Mouse (Mus musculus) ES-Bruce4 (cell line): ENCODE measurements at regions not wholly inside any gene's neighbourhood (a gene's known extent, or its start where the extent isn't known, plus 50 kb on each side); places are given as distances from the start of the nearest gene placed in this dataset.

Experiments used
- H3K27ac ChIP-seq: 2 replicates; pipeline ENCODE4 v1.5.1; 2012; ENCODE audit warnings: low read length, inconsistent platforms; ENCODE audit not compliant: insufficient read depth
- H3K27me3 ChIP-seq: 2 replicates; pipeline ENCODE4 v1.6.1; 2012; ENCODE audit warnings: mild to moderate bottlenecking, low read length, inconsistent platforms; ENCODE audit not compliant: control insufficient read depth, poor library complexity, insufficient read depth, severe bottlenecking
- H3K36me3 ChIP-seq: 2 replicates; pipeline ENCODE4 v1.6.1; 2012; ENCODE audit warnings: inconsistent platforms, mild to moderate bottlenecking, low read length, moderate library complexity; ENCODE audit not compliant: control insufficient read depth, poor library complexity, insufficient read depth, severe bottlenecking
- H3K4me1 ChIP-seq: one replicate; pipeline ENCODE4 v1.8.1; 2011; ENCODE audit warnings: low read length; ENCODE audit not compliant: control insufficient read depth, insufficient read depth
- H3K4me3 ChIP-seq: 2 replicates; pipeline ENCODE4 v1.5.1; 2011; ENCODE audit warnings: low read depth, mild to moderate bottlenecking, low read length
- H3K9ac ChIP-seq: 2 replicates; pipeline ENCODE4 v1.6.1; 2012; ENCODE audit warnings: low read depth, mild to moderate bottlenecking, inconsistent platforms; ENCODE audit not compliant: poor library complexity, severe bottlenecking
- H3K9me3 ChIP-seq: replicated peaks from 2 replicates; pipeline ENCODE4 v1.6.1; 2012; ENCODE audit warnings: mild to moderate bottlenecking, low read length, inconsistent platforms; ENCODE audit not compliant: control insufficient read depth, poor library complexity, insufficient read depth, severe bottlenecking
- CTCF ChIP-seq: IDR thresholded peaks from one replicate; pipeline ENCODE4 v1.8.1; 2011; ENCODE audit warnings: low read depth, low read length
- EP300 ChIP-seq: IDR thresholded peaks from 2 replicates; pipeline ENCODE4 v1.6.1; 2011; ENCODE audit warnings: low read depth, low read length; ENCODE audit not compliant: insufficient read depth
- POLR2A ChIP-seq: IDR thresholded peaks from one replicate; pipeline ENCODE4 v1.8.1; 2011; ENCODE audit warnings: low read length; ENCODE audit not compliant: insufficient read depth

GRCm38 (mm10) chr15:71240647-71241351, 2593.6 kb upstream of the Gm6569 start:
- Histone ChIP-seq H3K27me3 (no peaks in the 10 kb centered on the region), H3K9ac (no peak overlapping the region), H3K9me3 (peaks cover 12% of the 10 kb centered on the region), H3K27ac (no peak overlapping the region), H3K36me3 (no peaks in the 10 kb centered on the region), H3K4me1 (no peaks in the 10 kb centered on the region), H3K4me3 (no peak overlapping the region)
- TF ChIP-seq EP300 (no peak), CTCF (peak; percentile 63)

- Histone ChIP-seq H3K36me3 (no peaks in the 10 kb centered on the region), H3K4me3 (no peak overlapping the region), H3K4me1 (no peaks in the 10 kb centered on the region), H3K27ac (no peak overlapping the region), H3K27me3 (no peaks in the 10 kb centered on the region), H3K9ac (no peak overlapping the region), H3K9me3 (no peaks in the 10 kb centered on the region)
- no peak for TF ChIP-seq CTCF
- TF ChIP-seq EP300 = no peak
- TF ChIP-seq POLR2A = no peak
Measured at GRCm38 (mm10) chr15:71243539-71243938, 2590.8 kb upstream of the Gm6569 start.

- no peak for TF ChIP-seq EP300
- no peaks in the 10 kb centered on the region for H3K9me3 ChIP-seq
- H3K4me1 ChIP-seq = no peaks in the 10 kb centered on the region
- no peak overlapping the region for H3K4me3 ChIP-seq
- no peaks in the 10 kb centered on the region for H3K36me3 ChIP-seq
- H3K27ac ChIP-seq = no peak overlapping the region
- no peak overlapping the region for H3K9ac ChIP-seq
- no peaks in the 10 kb centered on the region for H3K27me3 ChIP-seq
Measured at GRCm38 (mm10) chr15:71275876-71276565, 2558.3 kb upstream of the Gm6569 start.

- Histone ChIP-seq H3K9me3 (no peaks in the 10 kb centered on the region), H3K27me3 (no peaks in the 10 kb centered on the region), H3K27ac (no peak overlapping the region), H3K4me1 (no peaks in the 10 kb centered on the region), H3K9ac (no peak overlapping the region), H3K36me3 (no peaks in the 10 kb centered on the region), H3K4me3 (no peak overlapping the region)
- TF ChIP-seq EP300 = no peak
- no peak for TF ChIP-seq POLR2A
- no peak for TF ChIP-seq CTCF
Measured at GRCm38 (mm10) chr15:71276566-71276912, 2557.8 kb upstream of the Gm6569 start.

GRCm38 (mm10) chr15:71277388-71277787, 2557.0 kb upstream of the Gm6569 start:
- Histone ChIP-seq H3K27me3 (no peaks in the 10 kb centered on the region), H3K9ac (no peak overlapping the region), H3K36me3 (no peaks in the 10 kb centered on the region), H3K4me3 (no peak overlapping the region), H3K4me1 (no peaks in the 10 kb centered on the region), H3K27ac (no peak overlapping the region), H3K9me3 (no peaks in the 10 kb centered on the region)
- TF ChIP-seq CTCF = no peak

GRCm38 (mm10) chr15:71283775-71284174, 2550.6 kb upstream of the Gm6569 start:
- Histone ChIP-seq H3K4me1 (no peaks in the 10 kb centered on the region), H3K27me3 (no peaks in the 10 kb centered on the region), H3K9ac (no peak overlapping the region), H3K4me3 (no peak overlapping the region), H3K27ac (no peak overlapping the region), H3K9me3 (no peaks in the 10 kb centered on the region), H3K36me3 (no peaks in the 10 kb centered on the region)
- TF ChIP-seq CTCF (no peak), POLR2A (no peak), EP300 (no peak)
